Mouse (Mus musculus) heart, embryonic 12.5 days (tissue): ENCODE measurements around the gene Rab6b. TPM values are rescaled to one million over a fixed set of nuclear protein-coding genes. Genes with fewer than 3 reads are reported as not detected.

Source experiments
- ATAC-seq: fragments of 200-750 bp; cut with Nextera tagmentation; 2 replicates; pipeline ENCODE4 v1.8.0; 2017; ENCODE audit warnings: moderate TSS enrichment, moderate library complexity; ENCODE audit not compliant: insufficient number of reproducible peaks, low FRiP score
- H3K27ac ChIP-seq: fragments of 300-500 bp; sonication (generic); 2 replicates; pipeline ENCODE4 v1.5.1; 2016; ENCODE audit warnings: mild to moderate bottlenecking, moderate library complexity; ENCODE audit not compliant: poor library complexity, severe bottlenecking
- H3K27me3 ChIP-seq: fragments of 300-500 bp; sonication (generic); replicated peaks from 2 replicates; pipeline ENCODE4 v1.6.1; 2016; ENCODE audit warnings: mild to moderate bottlenecking, moderate library complexity
- H3K36me3 ChIP-seq: fragments of 300-500 bp; sonication (generic); 2 replicates; pipeline ENCODE4 v1.6.1; 2016; ENCODE audit warnings: mild to moderate bottlenecking, moderate library complexity
- H3K4me1 ChIP-seq: fragments of 300-500 bp; sonication (generic); replicated peaks from 2 replicates; pipeline ENCODE4 v1.6.1; 2016; ENCODE audit warnings: mild to moderate bottlenecking
- H3K4me2 ChIP-seq: fragments of 300-500 bp; sonication (generic); 2 replicates; pipeline ENCODE4 v1.6.1; 2016; ENCODE audit warnings: mild to moderate bottlenecking, moderate library complexity
- H3K4me3 ChIP-seq: fragments of 300-500 bp; sonication (generic); 2 replicates; pipeline ENCODE4 v1.5.1; 2016; ENCODE audit warnings: mild to moderate bottlenecking
- H3K9ac ChIP-seq: fragments of 300-500 bp; sonication (generic); 2 replicates; pipeline ENCODE4 v1.6.1; 2016; ENCODE audit warnings: mild to moderate bottlenecking, moderate library complexity
- H3K9me3 ChIP-seq: fragments of 300-500 bp; sonication (generic); replicated peaks from 2 replicates; pipeline ENCODE4 v1.6.1; 2016; ENCODE audit warnings: mild to moderate bottlenecking, moderate library complexity
- WGBS: fragments of 180-500 bp; shearing (Covaris S2); methylation state at CpG from one replicate; pipeline ENCODE4 v1.1.7; 2016; 5-methylcytosine and 5-hydroxymethylcytosine counted together
- polyA plus RNA-seq: library from polyadenylated mRNA; unstranded; fragments of >200 nt; fragmentation: Nextera tagmentation; extraction: Ambion mirVana; gene quantifications from 2 replicates; pipeline ENCODE4 v1.2.1, GENCODE M21; 2016

The Rab6b gene
- polyA plus RNA-seq, 1 experiment from 2014 or later, result 3.2 TPM

DNA sequence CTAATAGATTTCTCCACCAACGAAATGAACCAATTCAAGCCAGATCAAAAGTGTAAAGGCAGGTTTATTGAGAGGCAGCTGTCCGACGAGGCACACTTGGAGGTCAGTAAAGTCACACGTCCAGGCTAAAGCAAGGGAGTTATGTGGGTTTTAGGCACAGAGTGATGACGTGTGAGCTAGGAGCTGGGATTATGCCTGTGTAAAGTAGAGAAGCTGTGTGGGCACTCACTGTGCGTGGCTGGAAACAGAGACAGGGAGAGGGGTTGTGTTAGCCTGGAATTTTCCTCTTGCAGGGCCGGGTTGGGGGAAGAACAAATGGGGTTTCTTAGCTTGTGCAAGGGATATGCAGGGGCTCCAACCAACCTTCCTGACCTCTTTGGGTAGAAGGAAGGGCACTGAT lies 57.2 kb downstream of the Rab6b start:
- Histone ChIP-seq H3K27me3 (0 out of 2 replicates have a peak, but pooled peaks cover 20% of the 10 kb centered on the region), H3K4me3 (no peak overlapping the region), H3K9ac (no peak overlapping the region), H3K4me1 (peaks cover 5% of the 10 kb centered on the region; the same call in 1 of the 2 replicates), H3K36me3 (no peaks in the 10 kb centered on the region), H3K4me2 (no peak overlapping the region), H3K9me3 (no peaks in the 10 kb centered on the region), H3K27ac (no peak overlapping the region)
- ATAC-seq, result no peak
- 47% methylated on average over 7 of the region's 7 CpGs for WGBS

GRCm38 (mm10) chr9:103174771-103175519 lies 63.4 kb downstream of the Rab6b start:
- 52% methylated on average over 6 of the region's 6 CpGs for WGBS

GRCm38 (mm10) chr9:103175692-103176091 lies 64.1 kb downstream of the Rab6b start:
- Histone ChIP-seq H3K4me3 (no peak overlapping the region), H3K27ac (no peak overlapping the region), H3K9ac (no peak overlapping the region), H3K4me1 (peaks cover 6% of the 10 kb centered on the region), H3K36me3 (no peaks in the 10 kb centered on the region), H3K27me3 (0 out of 2 replicates have a peak, but pooled peaks cover 7% of the 10 kb centered on the region), H3K4me2 (no peak overlapping the region), H3K9me3 (no peaks in the 10 kb centered on the region)
- ATAC-seq, result no peak
- WGBS, result 93% methylated on average over 7 of the region's 7 CpGs

More at GRCm38 (mm10) chr9:103174771-103175519, 63.4 kb downstream of the Rab6b start:
- Histone ChIP-seq H3K9me3 (no peaks in the 10 kb centered on the region), H3K27ac (no peak overlapping the region), H3K4me1 (no peaks in the 10 kb centered on the region), H3K4me2 (no peak overlapping the region), H3K27me3 (0 out of 2 replicates have a peak, but pooled peaks cover 11% of the 10 kb centered on the region), H3K4me3 (no peak overlapping the region), H3K9ac (no peak overlapping the region), H3K36me3 (no peaks in the 10 kb centered on the region)
- ATAC-seq, result no peak

DNA sequence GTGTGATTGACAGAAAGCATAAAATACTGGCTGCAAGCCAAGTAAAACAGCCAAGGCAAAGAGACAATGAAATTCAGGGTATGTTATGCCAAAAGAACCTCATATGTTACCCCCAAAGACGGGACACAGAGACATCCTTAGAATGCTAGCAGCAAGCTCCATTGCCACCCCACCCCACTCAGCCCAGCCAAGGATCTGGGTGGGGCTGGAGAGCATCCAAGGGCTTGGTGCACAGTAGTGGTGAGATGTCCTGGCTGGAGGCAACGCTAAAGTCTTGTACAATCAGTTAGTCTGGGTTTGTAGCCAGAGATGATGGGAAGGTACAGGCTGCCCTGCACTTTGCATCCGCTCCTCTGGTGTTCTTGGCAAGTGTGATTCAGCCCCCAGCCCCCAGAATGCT lies 68.7 kb downstream of the Rab6b start:
- Histone ChIP-seq H3K27ac (no peak overlapping the region), H3K4me1 (peaks cover 6% of the 10 kb centered on the region), H3K4me2 (peak overlapping the region; percentile 86), H3K27me3 (0 out of 2 replicates have a peak, but pooled peaks cover 4% of the 10 kb centered on the region), H3K9ac (peak overlapping the region; percentile 68), H3K4me3 (peak overlapping the region; percentile 59), H3K36me3 (no peaks in the 10 kb centered on the region), H3K9me3 (no peaks in the 10 kb centered on the region)
- WGBS, result 65% methylated on average over 3 of the region's 3 CpGs
- 0 out of 2 replicates have a peak, but pooled peaks have one; percentile 31 for ATAC-seq

DNA sequence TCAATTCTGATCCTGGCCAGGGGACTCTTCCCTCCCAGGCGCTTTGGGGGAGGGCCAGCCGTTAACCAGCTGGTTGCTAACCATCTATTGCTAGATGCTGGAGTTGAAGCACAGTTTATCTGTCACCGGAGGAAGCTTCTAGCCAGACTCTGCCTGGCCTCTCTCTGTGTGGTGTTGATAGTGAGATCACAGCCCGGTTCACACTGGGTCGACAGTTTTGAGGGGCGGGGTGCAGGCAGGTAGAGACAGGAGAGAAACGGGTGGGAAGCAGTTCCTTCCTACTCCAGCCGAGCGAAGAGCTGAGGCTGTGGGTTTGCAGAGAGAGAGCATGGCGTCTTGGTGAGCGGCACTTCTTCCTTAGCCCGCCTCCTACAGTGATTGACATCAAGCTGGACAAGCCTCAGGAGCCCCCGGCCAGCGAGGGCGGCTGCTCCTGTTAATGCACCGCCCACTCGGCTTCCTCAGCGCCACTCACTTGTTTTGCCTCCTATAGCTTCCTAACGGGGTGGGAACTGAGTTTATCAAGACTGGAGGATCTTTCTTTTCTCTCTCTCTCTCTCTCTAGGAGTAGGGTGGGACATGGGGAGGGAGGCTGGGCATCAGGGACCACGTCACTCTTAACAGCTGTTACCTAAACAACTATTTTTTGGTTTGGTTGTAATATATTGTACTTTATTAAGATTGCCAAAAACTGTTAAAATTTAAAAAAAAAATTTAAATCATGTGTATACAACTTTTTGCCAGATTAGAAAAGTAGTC lies 69.4 kb downstream of the Rab6b start:
- ATAC-seq, result peak; percentile 87
- Histone ChIP-seq H3K9ac (peak overlapping the region; percentile 68), H3K4me3 (peak overlapping the region; percentile 59), H3K9me3 (no peaks in the 10 kb centered on the region), H3K4me2 (peak overlapping the region; percentile 86), H3K27me3 (0 out of 2 replicates have a peak, but pooled peaks cover 4% of the 10 kb centered on the region), H3K27ac (no peak overlapping the region), H3K36me3 (no peaks in the 10 kb centered on the region), H3K4me1 (peaks cover 6% of the 10 kb centered on the region)
- 2% methylated on average over 20 of the region's 20 CpGs for WGBS

GRCm38 (mm10) chr9:103181886-103182285 lies 70.3 kb downstream of the Rab6b start:
- 0 out of 2 replicates have a peak, but pooled peaks cover 4% of the 10 kb centered on the region for H3K27me3 ChIP-seq
- peaks cover 6% of the 10 kb centered on the region for H3K4me1 ChIP-seq
- H3K4me2 ChIP-seq, result no peak overlapping the region
- no peak for ATAC-seq
- no peak overlapping the region for H3K27ac ChIP-seq
- 83% methylated on average over 8 of the region's 8 CpGs for WGBS
- no peaks in the 10 kb centered on the region for H3K9me3 ChIP-seq
- H3K9ac ChIP-seq, result no peak overlapping the region
- no peak overlapping the region for H3K4me3 ChIP-seq
- no peaks in the 10 kb centered on the region for H3K36me3 ChIP-seq

- H3K9me3 ChIP-seq, result no peaks in the 10 kb centered on the region
- no peak overlapping the region for H3K4me3 ChIP-seq
- no peak for ATAC-seq
- WGBS, result 59% methylated on average over 4 of the region's 4 CpGs
- no peak overlapping the region for H3K4me2 ChIP-seq
- no peak overlapping the region for H3K9ac ChIP-seq
- H3K36me3 ChIP-seq, result peaks cover 24% of the 10 kb centered on the region
- no peaks in the 10 kb centered on the region for H3K27me3 ChIP-seq
- peaks cover 13% of the 10 kb centered on the region for H3K4me1 ChIP-seq
- H3K27ac ChIP-seq, result no peak overlapping the region
Observed at GRCm38 (mm10) chr9:103184855-103185254, 73.3 kb downstream of the Rab6b start.

DNA sequence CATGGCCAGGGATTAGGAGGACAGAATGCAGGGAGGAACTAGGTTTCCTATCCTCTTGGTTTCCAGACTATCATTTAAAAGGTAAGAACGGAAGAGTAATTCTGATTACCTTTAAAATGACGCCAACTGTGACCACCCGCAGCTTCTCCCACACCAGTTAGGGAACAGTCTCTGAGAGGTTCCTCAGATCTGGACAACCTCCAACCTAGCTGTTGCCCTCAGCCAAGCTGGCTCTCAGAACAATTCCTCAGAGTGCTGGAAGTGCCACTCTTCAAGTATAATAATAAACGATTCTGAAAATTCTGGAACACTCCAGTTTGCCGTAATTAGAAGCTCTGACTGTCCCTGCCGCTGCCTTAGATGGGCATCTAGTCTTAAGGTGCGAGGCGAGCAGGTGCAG lies 74.4 kb downstream of the Rab6b start:
- no peak overlapping the region for H3K27ac ChIP-seq
- no peak for ATAC-seq
- no peak overlapping the region for H3K4me2 ChIP-seq
- H3K36me3 ChIP-seq, result peaks cover 35% of the 10 kb centered on the region
- H3K9me3 ChIP-seq, result no peaks in the 10 kb centered on the region
- H3K9ac ChIP-seq, result no peak overlapping the region
- H3K4me1 ChIP-seq, result 0 out of 2 replicates have a peak, but pooled peaks cover 7% of the 10 kb centered on the region
- 84% methylated on average over 8 of the region's 8 CpGs for WGBS
- no peak overlapping the region for H3K4me3 ChIP-seq
- no peaks in the 10 kb centered on the region for H3K27me3 ChIP-seq

- Histone ChIP-seq H3K4me2 (no peak overlapping the region), H3K27ac (no peak overlapping the region), H3K27me3 (no peaks in the 10 kb centered on the region), H3K4me3 (no peak overlapping the region), H3K4me1 (0 out of 2 replicates have a peak, but pooled peaks cover 7% of the 10 kb centered on the region), H3K9me3 (no peaks in the 10 kb centered on the region), H3K36me3 (peaks cover 41% of the 10 kb centered on the region), H3K9ac (no peak overlapping the region)
- 67% methylated on average over 9 of the region's 9 CpGs for WGBS
- no peak for ATAC-seq
Observed at GRCm38 (mm10) chr9:103186747-103187146, 75.2 kb downstream of the Rab6b start.

DNA sequence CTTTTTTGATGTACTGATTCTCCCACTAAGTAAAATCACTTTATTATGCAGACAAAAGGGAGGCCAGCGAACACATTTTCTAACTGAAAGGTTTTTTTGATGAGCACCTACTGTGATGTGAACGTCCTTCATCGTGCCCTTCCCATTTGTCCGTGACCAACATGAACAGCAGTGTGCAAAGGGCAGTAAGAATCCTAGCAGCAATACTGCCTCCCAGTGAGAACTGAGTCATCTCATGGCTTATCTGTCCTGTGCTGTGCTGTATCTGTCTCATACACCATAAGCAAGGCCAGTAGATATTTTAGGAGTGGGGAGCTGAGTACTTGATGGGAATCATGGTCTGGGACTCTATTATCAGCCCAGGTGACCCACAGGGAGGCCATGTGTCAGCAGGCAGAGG lies 76.8 kb downstream of the Rab6b start:
- H3K4me2 ChIP-seq, result no peak overlapping the region
- H3K4me3 ChIP-seq, result no peak overlapping the region
- H3K36me3 ChIP-seq, result peaks cover 56% of the 10 kb centered on the region
- H3K27me3 ChIP-seq, result no peaks in the 10 kb centered on the region
- ATAC-seq, result no peak
- no peak overlapping the region for H3K27ac ChIP-seq
- H3K4me1 ChIP-seq, result 0 out of 2 replicates have a peak, but pooled peaks cover 7% of the 10 kb centered on the region
- 88% methylated on average over 4 of the region's 4 CpGs for WGBS
- H3K9me3 ChIP-seq, result no peaks in the 10 kb centered on the region
- no peak overlapping the region for H3K9ac ChIP-seq
